Mouse (Mus musculus) adrenal gland, postnatal 25 days (tissue): ENCODE results near the gene Mterf2. TPM values are rescaled to one million over a fixed set of nuclear protein-coding genes. Genes with fewer than 3 reads are reported as not detected.

Experiments used
- total RNA-seq: library from RNA; stranded (reverse); gene quantifications from 2 replicates; pipeline ENCODE4 v1.2.3, GENCODE M21; 2021

The Mterf2 gene
- total RNA-seq, 1 experiment from 2014 or later: 9.1 TPM

Other genes starting within 250 kb of the Mterf2 start
- 32.3 and 35.6 TPM in 2 replicates for gene Ric8b, start 210.4 kb downstream of the Mterf2 start, total RNA-seq
- 0.81 and 0.91 TPM in 2 replicates for gene Fhl4, start 25.5 kb downstream of the Mterf2 start, total RNA-seq
- gene Tmem263, start 25.4 kb downstream of the Mterf2 start, total RNA-seq: 17.0 and 19.7 TPM in 2 replicates
- gene Cry1, start 57.0 kb upstream of the Mterf2 start, total RNA-seq: 6.9 and 11.8 TPM in 2 replicates